Mouse (Mus musculus) CD4-positive naive resting alpha-beta T cell, adult 57 days (primary cell): Measurements from ENCODE around the gene Tent5c. TPM values are rescaled to one million over a fixed set of nuclear protein-coding genes. Genes with fewer than 3 reads are reported as not detected.

Experiments used
- total RNA-seq: library from RNA; stranded (reverse); gene quantifications from one replicate; pipeline ENCODE4 v1.2.4, GENCODE M21; 2023

The Tent5c gene
- total RNA-seq = 87.8 TPM

GRCm38 (mm10) chr3:100489133-100490009 lies at the start of gene Tent5c:
Gene Tent5c (minus strand): TSS chr3:100489324.

Other genes starting within 250 kb of the Tent5c start
- 113 TPM for gene Man1a2, start 196.2 kb upstream of the Tent5c start, total RNA-seq